Mouse (Mus musculus) mouse trophoblast stem cell (cell line): ENCODE results near the gene Prr12.

ENCODE experiments used
- in situ Hi-C, 2 experiments: fragments of 300-500 bp; cut with MseI, MboI; formaldehyde crosslinking; loops; 2 replicates in 1 of 2; 3 replicates in 1 of 2; pipeline ENCODE4 v1.15.1; 2025

Gene Prr12

GRCm38 (mm10) chr7:44997940-44998428 is 54.7 kb downstream of the Prr12 start:
- in situ Hi-C loops: no loop called here

- in situ Hi-C loops: no loop called here
Measured at GRCm38 (mm10) chr7:44997231-44997939, 55.3 kb downstream of the Prr12 start, which contains the start of gene Irf3. Gene Irf3 (plus strand): TSS chr7:44997648.

GRCm38 (mm10) chr7:44996672-44997071 is 56.0 kb downstream of the Prr12 start:
- in situ Hi-C loops: no loop called here

GRCm38 (mm10) chr7:44986879-44987718 is 65.6 kb downstream of the Prr12 start:
- in situ Hi-C loops: no loop called here

- in situ Hi-C loops: no loop called here
Measured at GRCm38 (mm10) chr7:44986192-44986878, 66.3 kb downstream of the Prr12 start, which contains the start of gene Prmt1. Gene Prmt1 (minus strand): TSS chr7:44986568.

GRCm38 (mm10) chr7:44985595-44986191 is 67.0 kb downstream of the Prr12 start:
- in situ Hi-C loops: no loop called here

GRCm38 (mm10) chr7:44984833-44985164 is 67.9 kb downstream of the Prr12 start:
- in situ Hi-C loops: no loop called here

GRCm38 (mm10) chr7:44983944-44984832 is 68.5 kb downstream of the Prr12 start:
- in situ Hi-C loops: no loop called here

GRCm38 (mm10) chr7:44983085-44983484 is 69.6 kb downstream of the Prr12 start:
- in situ Hi-C loops: no loop called here

GRCm38 (mm10) chr7:44981539-44981938 is 71.1 kb downstream of the Prr12 start:
- in situ Hi-C loops: no loop called here

- in situ Hi-C loops: no loop called here
Measured at GRCm38 (mm10) chr7:44978300-44978699, 74.4 kb downstream of the Prr12 start.
